Mouse (Mus musculus) CH12.LX (cell line): Measurements from ENCODE around the gene Zfyve1. TPM values are rescaled to one million over a fixed set of nuclear protein-coding genes. Genes with fewer than 3 reads are reported as not detected.

ENCODE experiments used
- DNase-seq: peaks from one replicate; pipeline ENCODE4 v3.0.0-alpha.2; 2013; ENCODE audit errors: extremely low read depth
- H3K27ac ChIP-seq: 2 replicates; pipeline ENCODE4 v1.5.1; 2012; ENCODE audit warnings: low read depth, mild to moderate bottlenecking, control low read depth, moderate library complexity; ENCODE audit not compliant: insufficient read depth
- H3K27me3 ChIP-seq: replicated peaks from 2 replicates; pipeline ENCODE3; 2012; ENCODE audit warnings: inconsistent platforms
- H3K36me3 ChIP-seq, 2 experiments: replicated peaks in 1 of 2; 2 replicates each; pipeline versions ENCODE3 to v1.6.1; 2012; ENCODE audit warnings: inconsistent platforms in 1 of 2, low read length in 1 of 2, mild to moderate bottlenecking in 1 of 2, mixed read lengths in 1 of 2, moderate library complexity in 1 of 2; ENCODE audit not compliant: control insufficient read depth in 1 of 2, insufficient read depth in 1 of 2
- H3K4me1 ChIP-seq, 2 experiments: 2 replicates each; pipeline ENCODE4 v1.6.1; 2012; ENCODE audit warnings: inconsistent platforms in 1 of 2, moderate library complexity in 1 of 2; ENCODE audit not compliant: insufficient read depth in 2 of 2, control insufficient read depth in 1 of 2
- H3K4me2 ChIP-seq: 2 replicates; pipeline ENCODE4 v1.6.1; 2012; ENCODE audit warnings: low read depth, mild to moderate bottlenecking, control low read depth; ENCODE audit not compliant: poor library complexity, insufficient read depth, severe bottlenecking
- H3K4me3 ChIP-seq, 3 experiments: fragments of 150-350 bp in 1 of 3; sonication (generic) in 1 of 3; replicated peaks in 1 of 3; 2 replicates each; pipeline versions ENCODE3 to v1.5.1; 2011 to 2012; ENCODE audit warnings: low read depth in 2 of 3, low read length in 2 of 3, mild to moderate bottlenecking in 2 of 3, moderate library complexity in 2 of 3, control low read depth in 1 of 3, improper control_type of control experiment in 1 of 3, inconsistent platforms in 1 of 3, mixed read lengths in 1 of 3; ENCODE audit not compliant: poor library complexity in 1 of 3
- H3K79me2 ChIP-seq: replicated peaks from 2 replicates; pipeline ENCODE4 v1.6.1; 2012; ENCODE audit warnings: mild to moderate bottlenecking, moderate library complexity; ENCODE audit not compliant: control insufficient read depth, poor library complexity, insufficient read depth, severe bottlenecking; ENCODE audit errors: extremely low read depth
- H3K9ac ChIP-seq: 2 replicates; pipeline ENCODE4 v1.6.1; 2012; ENCODE audit warnings: low read depth, mild to moderate bottlenecking, control low read depth, moderate library complexity; ENCODE audit not compliant: insufficient read depth
- H3K9me3 ChIP-seq: replicated peaks from 2 replicates; pipeline ENCODE3; 2012; ENCODE audit warnings: low read length, inconsistent platforms, mixed read lengths
- BHLHE40 ChIP-seq: IDR thresholded peaks from 2 replicates; pipeline ENCODE4 v1.6.1; 2011; ENCODE audit warnings: mild to moderate bottlenecking, low read depth, low read length, improper control_type of control experiment
- CHD1 ChIP-seq: IDR thresholded peaks from 2 replicates; pipeline ENCODE4 v1.6.1; 2012; ENCODE audit warnings: low read depth, low read length, improper control_type of control experiment, inconsistent platforms
- CHD2 ChIP-seq: IDR thresholded peaks from 2 replicates; pipeline ENCODE4 v1.6.1; 2011; ENCODE audit warnings: low read length, improper control_type of control experiment
- CTCF ChIP-seq, 2 experiments: IDR thresholded peaks in 1 of 2; conservative IDR thresholded peaks in 1 of 2; 2 replicates each; pipeline ENCODE4 v1.5.1; 2011 to 2012; ENCODE audit warnings: low read depth in 2 of 2, low read length in 2 of 2, improper control_type of control experiment in 1 of 2, inconsistent platforms in 1 of 2, mild to moderate bottlenecking in 1 of 2, moderate library complexity in 1 of 2
- E2F4 ChIP-seq: IDR thresholded peaks from 2 replicates; pipeline ENCODE4 v1.6.1; 2011; ENCODE audit warnings: low read depth, low read length, improper control_type of control experiment; ENCODE audit not compliant: insufficient replicate concordance
- ELF1 ChIP-seq: IDR thresholded peaks from 2 replicates; pipeline ENCODE4 v1.6.1; 2014; ENCODE audit warnings: low read depth, mild to moderate bottlenecking, inconsistent platforms, low read length, improper control_type of control experiment
- EP300 ChIP-seq: IDR thresholded peaks from 2 replicates; pipeline ENCODE4 v1.6.1; 2011; ENCODE audit warnings: low read length, improper control_type of control experiment
- ETS1 ChIP-seq: conservative IDR thresholded peaks from 2 replicates; pipeline ENCODE4 v1.6.1; 2012; ENCODE audit warnings: low read depth, mild to moderate bottlenecking, inconsistent platforms, low read length, improper control_type of control experiment, moderate library complexity
- GABPA ChIP-seq: IDR thresholded peaks from 2 replicates; pipeline ENCODE4 v1.6.1; 2012; ENCODE audit warnings: low read depth, low read length, improper control_type of control experiment, inconsistent platforms; ENCODE audit not compliant: insufficient replicate concordance
- HCFC1 ChIP-seq: IDR thresholded peaks from 2 replicates; pipeline ENCODE4 v1.6.1; 2012; ENCODE audit warnings: low read depth, mild to moderate bottlenecking, inconsistent platforms, low read length, improper control_type of control experiment
- IRF4 ChIP-seq: IDR thresholded peaks from 2 replicates; pipeline ENCODE4 v1.6.1; 2014; ENCODE audit warnings: low read depth, mild to moderate bottlenecking, inconsistent platforms, low read length, improper control_type of control experiment
- JUN ChIP-seq: IDR thresholded peaks from 2 replicates; pipeline ENCODE4 v1.6.1; 2011; ENCODE audit warnings: low read depth, mild to moderate bottlenecking, low read length, improper control_type of control experiment, moderate library complexity; ENCODE audit not compliant: insufficient read depth
- JUND ChIP-seq: conservative IDR thresholded peaks from 2 replicates; pipeline ENCODE4 v1.6.1; 2011; ENCODE audit warnings: low read depth, low read length, improper control_type of control experiment
- KAT2A ChIP-seq: IDR thresholded peaks from 2 replicates; pipeline ENCODE4 v1.6.1; 2012; ENCODE audit warnings: low read length, improper control_type of control experiment, inconsistent platforms; ENCODE audit not compliant: insufficient replicate concordance
- MAFK ChIP-seq: IDR thresholded peaks from 2 replicates; pipeline ENCODE4 v1.6.1; 2011; ENCODE audit warnings: low read length, improper control_type of control experiment; ENCODE audit not compliant: insufficient replicate concordance
- MAX ChIP-seq: IDR thresholded peaks from 2 replicates; pipeline ENCODE4 v1.6.1; 2011; ENCODE audit warnings: low read length, improper control_type of control experiment
- MAZ ChIP-seq: IDR thresholded peaks from 2 replicates; pipeline ENCODE4 v1.6.1; 2012; ENCODE audit warnings: low read depth, mild to moderate bottlenecking, inconsistent platforms, low read length, improper control_type of control experiment, moderate library complexity
- MEF2A ChIP-seq: IDR thresholded peaks from 2 replicates; pipeline ENCODE4 v1.6.1; 2014; ENCODE audit warnings: low read depth, mild to moderate bottlenecking, inconsistent platforms, low read length, improper control_type of control experiment, borderline replicate concordance
- MXI1 ChIP-seq: IDR thresholded peaks from 2 replicates; pipeline ENCODE4 v1.6.1; 2011; ENCODE audit warnings: mild to moderate bottlenecking, low read depth, low read length, improper control_type of control experiment
- MYC ChIP-seq: IDR thresholded peaks from 2 replicates; pipeline ENCODE4 v1.6.1; 2011; ENCODE audit warnings: low read depth, mild to moderate bottlenecking, improper control_type of control experiment, low read length
- NELFE ChIP-seq: IDR thresholded peaks from 2 replicates; pipeline ENCODE4 v1.6.1; 2011; ENCODE audit warnings: low read depth, low read length, improper control_type of control experiment
- NRF1 ChIP-seq: IDR thresholded peaks from 2 replicates; pipeline ENCODE4 v1.6.1; 2014; ENCODE audit warnings: low read depth, mild to moderate bottlenecking, inconsistent platforms, low read length, improper control_type of control experiment, moderate library complexity
- PAX5 ChIP-seq: IDR thresholded peaks from 2 replicates; pipeline ENCODE4 v1.6.1; 2012; ENCODE audit warnings: low read length, inconsistent platforms, mixed read lengths
- POLR2A ChIP-seq: IDR thresholded peaks from 2 replicates; pipeline ENCODE4 v1.6.1; 2011; ENCODE audit warnings: low read depth, mild to moderate bottlenecking, improper control_type of control experiment, low read length
- POLR2AphosphoS2 ChIP-seq: IDR thresholded peaks from 2 replicates; pipeline ENCODE4 v1.6.1; 2011; ENCODE audit warnings: low read depth, low read length, improper control_type of control experiment
- RAD21 ChIP-seq: IDR thresholded peaks from 2 replicates; pipeline ENCODE4 v1.6.1; 2011; ENCODE audit warnings: low read depth, mild to moderate bottlenecking, low read length, improper control_type of control experiment, moderate library complexity
- RCOR1 ChIP-seq: conservative IDR thresholded peaks from 2 replicates; pipeline ENCODE4 v1.6.1; 2012; ENCODE audit warnings: low read depth, mild to moderate bottlenecking, inconsistent platforms, low read length, improper control_type of control experiment
- SIN3A ChIP-seq: IDR thresholded peaks from 2 replicates; pipeline ENCODE4 v1.6.1; 2012; ENCODE audit warnings: low read length, improper control_type of control experiment, inconsistent platforms
- TBP ChIP-seq: conservative IDR thresholded peaks from 2 replicates; pipeline ENCODE4 v1.6.1; 2011; ENCODE audit warnings: low read depth, low read length, improper control_type of control experiment
- TCF12 ChIP-seq: IDR thresholded peaks from 2 replicates; pipeline ENCODE4 v1.6.1; 2014; ENCODE audit warnings: low read depth, mild to moderate bottlenecking, inconsistent platforms, low read length, improper control_type of control experiment
- UBTF ChIP-seq: IDR thresholded peaks from 2 replicates; pipeline ENCODE4 v1.6.1; 2012; ENCODE audit warnings: low read depth, mild to moderate bottlenecking, inconsistent platforms, low read length, improper control_type of control experiment, moderate library complexity
- USF1 ChIP-seq: IDR thresholded peaks from 2 replicates; pipeline ENCODE4 v1.6.1; 2014; ENCODE audit warnings: low read depth, mild to moderate bottlenecking, inconsistent platforms, low read length, improper control_type of control experiment
- USF2 ChIP-seq: conservative IDR thresholded peaks from 2 replicates; pipeline ENCODE4 v1.6.1; 2011; ENCODE audit warnings: low read depth, low read length, improper control_type of control experiment
- ZC3H11A ChIP-seq: IDR thresholded peaks from 2 replicates; pipeline ENCODE4 v1.6.1; 2012; ENCODE audit warnings: low read depth, mild to moderate bottlenecking, inconsistent platforms, low read length, improper control_type of control experiment
- ZKSCAN1 ChIP-seq: IDR thresholded peaks from 2 replicates; pipeline ENCODE4 v1.6.1; 2012; ENCODE audit warnings: low read depth, inconsistent platforms, low read length, improper control_type of control experiment, borderline replicate concordance
- ZMIZ1 ChIP-seq: IDR thresholded peaks from 2 replicates; pipeline ENCODE4 v1.6.1; 2012; ENCODE audit warnings: low read depth, mild to moderate bottlenecking, inconsistent platforms, low read length, improper control_type of control experiment
- ZNF384 ChIP-seq: IDR thresholded peaks from 2 replicates; pipeline ENCODE4 v1.6.1; 2012; ENCODE audit warnings: low read depth, low read length, improper control_type of control experiment, inconsistent platforms
- dilution Hi-C: fragments of 300-500 bp; cut with MboI; formaldehyde crosslinking; loops from 2 replicates; pipeline ENCODE4 v1.14.3; 2020; ENCODE audit warnings: low sequenced_read_pairs; ENCODE audit not compliant: extremely low pct_unique_long_range_greater_than_20kb, extremely low pct_ligation_motif_present
- in situ Hi-C: fragments of 300-500 bp; cut with MboI; formaldehyde crosslinking; loops from 3 replicates; pipeline ENCODE4 v1.14.3; 2019; ENCODE audit warnings: low sequenced_read_pairs, low pct_ligation_motif_present, low pct_unique_long_range_greater_than_20kb, mixed read lengths
- polyA plus RNA-seq: library from polyadenylated mRNA; unstranded; fragments of >175 nt; gene quantifications from 2 replicates; pipeline ENCODE4 v1.2.1, GENCODE M21; 2012; ENCODE audit warnings: low read depth; ENCODE audit not compliant: insufficient read length
- total RNA-seq, 2 experiments: library from RNA; depleted of rRNA; stranded (reverse); fragments of 300-350 nt in 1 of 2; fragments of >200 nt in 1 of 2; gene quantifications; 2 replicates each; pipeline ENCODE4 v1.2.3; 2012 to 2014

Gene Zfyve1
- total and polyA plus RNA-seq, 3 experiments = 6.0 to 17.6 (median 7.2) TPM

DNA sequence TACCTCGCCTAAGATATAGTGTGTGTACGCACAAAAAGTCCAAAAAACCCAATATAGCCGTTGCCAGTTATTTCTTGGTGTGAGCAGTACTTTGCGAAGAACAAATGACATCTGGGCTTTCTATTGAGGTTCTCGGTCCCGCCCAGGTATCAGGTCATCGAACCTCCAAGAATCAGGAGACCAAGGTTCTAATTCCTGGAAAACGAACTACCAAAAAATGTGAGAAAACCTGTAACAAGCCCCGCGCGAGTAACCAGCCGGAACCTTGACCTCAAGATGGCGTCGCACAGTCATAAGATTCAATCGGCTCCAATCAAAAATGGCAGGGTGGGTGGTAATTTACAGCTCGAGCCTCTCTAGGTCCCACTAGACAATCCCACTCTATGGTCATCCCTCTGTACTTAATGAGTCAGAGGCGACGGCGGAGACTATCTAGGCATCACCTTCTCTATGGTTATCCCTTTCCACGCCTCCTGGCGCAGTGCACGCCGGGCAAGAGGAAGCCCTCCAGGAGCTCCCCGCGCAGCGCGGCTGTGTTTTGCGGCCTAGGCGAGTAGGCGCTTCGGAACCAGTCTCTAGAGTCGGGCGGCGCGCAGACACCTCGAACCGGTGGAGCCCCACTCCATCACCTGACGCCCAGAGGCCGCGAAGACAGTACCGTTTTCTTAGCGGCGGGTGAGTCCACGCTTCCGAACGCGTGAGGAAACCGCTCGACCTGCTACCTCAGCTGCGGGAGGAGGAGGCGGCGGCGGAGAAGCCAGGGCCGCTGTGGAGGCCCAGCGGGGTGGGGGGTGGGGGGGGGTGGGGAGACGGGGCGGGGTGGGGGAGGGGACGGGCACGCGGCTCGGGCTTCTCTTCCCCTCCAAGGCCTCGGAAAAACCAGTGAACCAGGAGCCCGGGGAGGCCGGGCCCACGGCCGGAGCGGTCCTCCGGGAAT lies 35.0 kb upstream of the Zfyve1 start:
- peaks cover 0 to 15% of the 10 kb centered on the region in 2 experiments; a peak in 2 of 4 replicates for H3K4me1 ChIP-seq
- H3K9me3 ChIP-seq = no peaks in the 10 kb centered on the region
- peak overlapping the region; percentile 98 for H3K9ac ChIP-seq
- peak overlapping the region; percentile 56; the same call in 1 of the 2 replicates for H3K4me2 ChIP-seq
- H3K27me3 ChIP-seq = no peaks in the 10 kb centered on the region
- dilution Hi-C loops = no loop called here
- H3K79me2 ChIP-seq = peaks cover 41% of the 10 kb centered on the region
- H3K27ac ChIP-seq = peak overlapping the region; percentile 91
- peaks cover 2 to 17% of the 10 kb centered on the region in 2 experiments for H3K36me3 ChIP-seq
- in situ Hi-C loops = no loop called here
- H3K4me3 ChIP-seq = peak overlapping the region; percentile 74 to 86 (median 75)
- DNase-seq = peak; percentile 98
- TF ChIP-seq JUN (0 out of 2 replicates have a peak, but pooled peaks have one; percentile 34), GABPA (peak; percentile 56; the same call in 1 of the 2 replicates), ZKSCAN1 (no peak; the same call in 1 of the 2 replicates), RAD21 (no peak), CTCF (conservative IDR thresholded peaks at IDR 0.05 in 1 of 2, IDR thresholded peaks at IDR 0.05 in 1 of 2; ENCODE audit: low read depth in 2 of 2, low read length in 2 of 2) (no peak), TCF12 (peak; percentile 89), IRF4 (peak; percentile 78), ZC3H11A (no peak), NELFE (peak; percentile 87), USF2 (no peak), ETS1 (peak; percentile 58), POLR2AphosphoS2 (peak; percentile 91), USF1 (peak; percentile 42), RCOR1 (0 out of 2 replicates have a peak, but pooled peaks have one; percentile 15), ELF1 (peak; percentile 93), MAZ (peak; percentile 46), CHD1 (peak; percentile 88; the same call in 1 of the 2 replicates), UBTF (peak; percentile 34), JUND (peak; percentile 74; the same call in 1 of the 2 replicates), BHLHE40 (no peak), KAT2A (peak; percentile 92), EP300 (no peak), MYC (peak; percentile 95), ZNF384 (no peak), CHD2 (peak; percentile 60), TBP (peak; percentile 95), E2F4 (peak; percentile 77; the same call in 1 of the 2 replicates), MAFK (no peak), PAX5 (no peak), SIN3A (peak; percentile 91), MEF2A (peak; percentile 79), ZMIZ1 (peak; percentile 81), MAX (peak; percentile 91), POLR2A (peak; percentile 96), MXI1 (peak; percentile 88), HCFC1 (peak; percentile 93), NRF1 (peak; percentile 72)
